Mouse (Mus musculus) skeletal muscle tissue, adult 2 months (tissue): ENCODE data around the gene Mark1.
A peak's percentile ranks its signal among the peaks of the same experiment; 100 is the strongest.

Experiments
- DNase-seq: peaks from one replicate; pipeline ENCODE4 v3.0.0-alpha.2; 2012; ENCODE audit warnings: low read depth, low spot score

Mark1 gene

DNA sequence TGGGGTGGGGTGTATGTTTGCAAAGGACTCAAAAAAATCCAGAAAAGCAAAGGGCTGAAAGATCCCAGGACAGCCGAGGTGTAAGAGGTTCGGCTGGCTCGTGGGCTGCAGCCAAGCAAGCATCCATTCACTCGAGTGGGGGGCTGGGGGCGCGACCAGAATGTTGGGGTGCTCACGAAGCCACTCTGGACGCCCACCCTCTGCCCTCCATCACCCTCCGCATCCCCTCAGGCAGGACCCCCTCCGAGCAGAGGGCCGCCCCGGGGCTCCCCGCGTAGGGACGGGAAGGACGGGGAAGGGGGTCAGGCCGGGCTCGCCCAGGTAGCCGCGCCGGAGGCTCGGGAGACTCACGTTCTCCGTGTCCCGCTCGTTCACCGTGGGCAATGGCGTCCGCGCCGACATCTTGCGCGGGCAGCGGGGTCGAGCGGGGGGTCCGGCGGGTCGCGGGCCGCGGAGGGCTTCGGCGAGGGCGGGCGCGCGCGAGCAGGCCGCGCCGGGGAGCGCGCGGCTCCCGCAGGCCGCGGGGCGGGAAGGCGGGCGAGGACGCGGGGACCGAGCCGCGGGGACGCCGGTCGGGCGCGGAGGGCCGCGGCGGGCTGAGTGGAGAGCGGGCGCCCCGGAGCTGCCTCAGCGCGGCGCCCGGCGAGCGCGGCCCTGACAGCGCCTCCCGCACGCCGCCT, at the start of gene Mark1:
Gene Mark1 (minus strand): TSS at position 500 of the 680 bp plus-strand sequence.
- no peak for DNase-seq

DNA sequence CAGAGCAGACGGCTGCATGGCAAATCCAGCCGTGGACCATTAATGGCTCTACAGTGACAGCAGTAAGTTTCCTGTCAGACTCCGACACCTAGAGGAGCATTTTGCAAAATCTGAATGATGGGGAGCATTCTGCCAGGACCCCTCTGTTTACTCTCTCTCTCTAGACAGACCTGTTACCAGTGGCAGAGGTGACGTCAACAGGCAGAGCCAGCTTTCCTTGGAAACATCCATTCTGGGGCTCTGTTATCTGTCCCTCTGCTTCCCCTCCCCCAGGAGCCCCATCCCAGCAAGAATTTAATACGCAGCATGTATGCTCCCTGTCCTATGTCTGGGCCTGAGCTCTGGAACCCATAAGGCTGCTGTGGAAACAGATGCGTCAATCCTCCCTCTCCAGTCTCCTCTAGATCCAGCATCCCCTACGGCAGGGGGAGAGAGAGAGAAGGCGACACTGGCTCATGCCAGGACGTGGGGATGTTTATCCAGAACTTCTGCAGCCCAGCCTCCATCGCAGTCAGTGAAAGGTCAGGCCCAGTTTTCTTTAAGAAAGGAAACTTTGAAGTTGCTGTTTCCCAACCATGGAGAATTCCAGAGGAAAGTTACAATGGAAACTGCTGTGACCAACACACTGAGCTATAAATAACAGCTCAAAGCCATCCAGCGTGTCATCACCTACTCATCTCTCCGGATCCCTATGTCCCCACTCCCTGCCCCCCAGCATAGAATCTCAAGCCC, 48.3 kb upstream of the Mark1 start:
- DNase-seq = no peak

DNA sequence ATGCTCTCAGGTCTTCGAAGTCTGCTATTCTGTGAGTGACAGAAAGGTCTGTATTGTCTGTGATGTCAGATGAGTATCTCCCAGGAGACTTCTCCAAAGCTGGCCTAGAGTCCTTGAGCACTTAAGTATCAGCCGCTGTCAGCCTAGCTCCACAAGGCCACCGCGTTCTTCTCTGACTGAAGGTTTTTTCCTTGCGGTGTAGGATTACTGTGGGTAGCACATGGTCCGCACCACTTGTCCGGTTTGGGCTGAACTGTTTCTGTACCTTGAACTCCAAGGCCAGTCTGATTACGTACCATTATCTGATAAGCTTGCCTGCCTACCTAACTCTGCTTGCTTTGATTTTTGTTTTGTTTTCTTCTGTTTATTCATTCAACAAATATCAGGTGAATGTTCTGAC, 47.1 kb upstream of the Mark1 start:
- no peak for DNase-seq

DNA sequence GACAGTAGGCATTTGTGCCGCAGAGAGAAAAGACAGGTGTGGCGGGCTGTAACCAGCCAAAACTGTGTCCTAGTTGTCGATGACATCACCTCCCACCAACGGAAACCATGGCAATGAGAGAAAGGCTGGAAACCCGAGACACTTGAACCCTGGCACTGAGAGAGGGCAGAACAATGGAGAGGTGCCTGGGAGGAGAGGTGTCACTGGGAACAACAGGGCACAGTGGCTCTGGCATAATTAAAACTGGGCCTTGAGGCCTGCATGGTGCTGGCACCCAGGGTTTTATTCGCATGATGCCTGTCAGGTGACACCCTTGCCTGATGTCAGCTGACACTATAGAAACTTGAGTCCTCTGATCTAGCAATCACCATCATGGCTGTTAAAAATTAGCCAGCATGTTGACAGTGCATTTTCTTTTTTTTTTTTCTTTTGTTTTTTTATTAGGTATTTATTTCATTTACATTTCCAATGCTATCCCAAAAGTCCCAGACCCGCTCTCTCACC, 38.9 kb upstream of the Mark1 start:
- no peak for DNase-seq

DNA sequence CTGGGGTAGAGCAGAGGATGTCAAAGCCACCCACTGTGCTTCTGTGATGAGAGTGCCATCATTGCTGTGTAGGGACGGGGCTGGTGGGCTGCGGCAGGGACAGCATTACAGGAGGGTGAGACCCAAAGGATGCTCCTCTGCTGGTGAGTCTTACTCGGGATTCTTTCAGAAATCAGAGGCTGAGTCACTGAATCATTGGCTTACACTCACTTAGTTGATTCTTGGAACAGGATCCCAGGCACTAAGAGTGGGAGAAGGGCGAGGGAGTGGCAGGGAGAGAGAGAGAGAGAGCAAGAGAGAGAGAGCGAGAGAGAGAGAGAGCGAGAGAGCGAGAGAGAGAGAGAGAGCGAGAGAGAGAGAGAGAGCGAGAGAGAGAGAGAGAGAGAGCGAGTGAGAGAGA, 31.2 kb upstream of the Mark1 start:
- no peak for DNase-seq

DNA sequence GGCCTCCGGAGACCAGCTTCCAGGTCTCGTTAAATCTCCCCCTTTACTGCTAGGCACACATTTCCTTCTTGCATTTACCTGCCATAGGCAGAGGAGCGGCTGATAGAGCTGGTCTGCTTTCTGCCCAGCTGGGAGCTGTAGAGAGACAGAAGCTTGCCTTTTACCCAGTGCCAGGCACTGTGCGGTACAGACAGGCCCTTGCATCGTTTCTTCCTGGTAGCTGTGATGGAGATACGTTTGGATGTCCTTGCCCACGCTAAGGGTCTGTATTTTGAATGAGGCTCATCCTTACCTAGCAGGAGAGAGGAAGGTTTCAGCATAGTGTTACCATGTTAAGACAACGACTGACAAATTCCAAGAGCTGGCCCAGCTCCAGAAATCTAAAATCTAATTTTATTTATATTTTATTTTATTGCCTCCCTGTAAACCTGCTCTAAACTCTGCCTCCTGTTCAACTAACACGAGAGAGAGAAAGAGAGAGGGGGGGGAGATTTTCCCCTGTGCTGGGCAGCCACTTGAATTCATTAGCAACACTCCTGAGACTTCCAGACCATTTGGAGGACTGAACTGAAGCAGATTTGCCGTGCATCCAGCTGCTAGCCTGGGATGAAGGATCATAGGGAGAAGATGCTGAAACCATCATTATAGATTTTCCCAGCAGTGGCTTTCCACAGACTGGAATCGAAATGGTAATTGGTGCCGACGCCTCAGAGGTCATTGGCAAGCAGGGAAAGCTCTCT, 21.2 kb upstream of the Mark1 start:
- no peak for DNase-seq

DNA sequence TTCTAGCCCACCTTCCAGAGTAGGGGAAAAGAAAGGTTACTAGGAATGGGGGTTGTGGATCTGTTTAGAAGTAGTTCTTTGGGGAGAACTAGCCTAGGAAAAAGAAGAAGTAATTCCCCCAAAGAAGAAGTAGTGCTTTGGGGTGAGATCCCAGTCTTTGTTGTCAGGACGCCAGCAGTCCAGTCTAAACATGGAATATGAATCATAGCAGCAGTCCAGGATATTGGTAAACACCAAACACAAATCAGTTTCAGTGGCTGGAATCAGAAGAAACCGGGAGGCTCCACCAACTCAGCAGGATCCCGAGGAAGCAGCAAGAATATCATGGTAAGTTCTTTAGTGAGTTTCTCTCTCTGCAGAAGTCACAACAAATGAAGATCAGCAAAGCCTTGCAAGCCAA, 13.2 kb upstream of the Mark1 start:
- no peak for DNase-seq

DNA sequence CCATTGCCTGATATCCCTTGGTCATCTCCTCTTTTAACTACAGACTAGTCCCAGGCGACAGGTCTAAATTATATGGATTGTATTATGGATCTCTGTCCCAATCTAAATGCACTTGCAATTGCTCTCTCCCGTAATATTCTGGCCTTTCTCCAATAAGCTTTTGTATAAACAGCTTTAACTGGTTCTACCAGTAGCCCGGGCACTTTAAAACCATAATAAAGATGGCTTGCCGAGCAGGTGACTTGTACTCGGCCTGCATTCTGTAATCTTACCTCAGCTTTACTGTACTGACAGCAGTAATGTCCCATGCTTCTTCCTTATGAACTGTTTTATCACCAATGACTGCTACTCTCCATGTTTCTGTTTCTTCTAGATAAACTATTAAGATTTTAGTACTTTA, 7.7 kb upstream of the Mark1 start:
- DNase-seq = no peak

DNA sequence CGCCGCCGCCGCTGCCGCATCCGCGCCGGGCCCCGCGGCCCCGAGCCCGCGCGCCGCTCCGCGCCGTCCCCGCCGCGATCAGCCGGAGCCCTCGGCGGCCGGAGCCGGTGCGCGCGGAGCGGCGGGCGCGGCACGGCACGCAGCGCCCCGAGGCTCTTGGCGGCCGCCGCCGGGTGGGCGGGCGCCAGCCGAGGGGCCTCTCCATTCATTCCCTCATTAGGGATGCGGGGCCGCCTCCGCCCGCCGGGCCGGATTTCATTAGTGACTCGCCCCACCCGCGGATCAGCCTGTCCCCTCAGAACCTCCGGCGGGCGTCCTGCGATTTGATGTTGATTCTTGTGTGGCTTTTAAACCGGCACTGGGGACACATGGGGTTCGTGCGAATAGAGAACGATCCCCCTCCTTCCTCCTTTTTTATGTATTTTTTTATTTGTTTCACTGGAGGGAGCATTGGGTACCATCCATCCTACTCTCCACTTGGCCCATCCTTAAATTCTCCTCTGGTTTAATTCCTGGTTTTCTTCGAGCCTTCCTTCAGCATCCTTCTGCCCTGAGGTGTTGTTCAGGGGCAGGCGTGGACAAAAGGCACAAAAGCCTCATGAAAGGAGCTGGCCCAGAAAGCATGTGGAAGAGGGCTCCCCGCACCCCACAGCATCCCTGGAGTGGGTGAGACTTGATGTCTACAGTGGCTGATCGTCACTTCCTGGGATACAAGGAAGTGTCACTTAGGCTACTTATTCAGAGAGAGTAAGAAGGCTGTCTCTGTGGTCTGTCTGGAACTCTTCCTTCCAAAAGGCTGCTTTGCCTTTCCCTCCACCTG, 620 bp upstream of the Mark1 start:
- no peak for DNase-seq

DNA sequence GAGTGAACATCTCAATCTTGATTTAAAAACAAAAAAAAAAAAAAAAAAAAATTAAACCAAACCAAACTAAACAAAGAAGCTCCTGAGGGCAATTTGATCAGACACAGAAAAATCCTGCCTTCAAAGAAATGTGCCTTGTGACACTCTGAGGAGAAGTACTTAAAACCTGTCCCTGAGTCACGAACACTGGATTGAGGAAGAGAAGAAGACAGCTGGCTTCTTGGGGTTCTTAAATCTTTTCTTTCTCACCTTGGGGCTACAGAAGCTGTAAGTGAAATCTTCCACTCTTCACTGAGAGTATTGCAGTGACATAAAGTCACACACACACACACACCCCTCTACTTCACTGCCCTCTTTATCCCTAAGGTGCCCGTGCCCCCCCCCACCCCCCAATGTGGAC, 739 bp downstream of the Mark1 start:
- DNase-seq = no peak

DNA sequence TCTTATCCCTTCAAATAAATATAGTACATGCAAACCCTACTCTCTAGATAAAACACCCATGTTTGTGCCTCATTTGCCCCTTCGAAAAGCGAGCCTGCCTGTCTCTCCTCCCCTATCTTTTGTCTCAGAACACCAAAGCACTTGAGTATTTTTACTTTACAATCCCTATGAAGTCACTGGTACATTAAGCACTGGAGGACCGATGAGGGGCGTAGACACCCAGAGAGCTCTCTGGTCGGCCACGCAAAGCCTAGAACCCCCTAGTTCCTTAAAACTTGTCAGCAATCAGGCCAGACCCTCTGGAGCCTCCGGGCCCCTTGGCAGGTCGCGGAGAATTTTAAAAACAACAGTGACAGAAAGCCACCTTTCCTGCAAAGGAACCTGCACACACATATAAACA, 1.2 kb downstream of the Mark1 start:
- DNase-seq = no peak

DNA sequence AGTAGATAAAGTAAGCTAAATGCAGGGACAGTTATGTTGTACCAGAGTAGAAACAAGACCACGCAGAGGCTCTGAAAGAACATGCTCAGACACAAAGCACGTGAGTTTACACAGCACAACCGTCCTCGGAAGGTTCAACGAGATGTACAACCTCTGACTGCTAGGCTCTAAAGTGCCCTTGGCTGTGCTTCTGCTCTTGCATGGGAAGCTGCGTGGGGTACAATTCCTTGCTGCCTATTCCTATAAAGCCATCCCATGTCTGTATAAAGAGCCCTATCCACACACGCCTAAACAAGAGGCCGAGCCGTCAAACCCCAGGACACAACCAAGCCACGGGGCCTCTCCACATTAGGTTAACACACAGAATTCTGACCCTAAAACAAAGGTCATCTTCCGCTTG, 1.9 kb downstream of the Mark1 start:
- DNase-seq = no peak

DNA sequence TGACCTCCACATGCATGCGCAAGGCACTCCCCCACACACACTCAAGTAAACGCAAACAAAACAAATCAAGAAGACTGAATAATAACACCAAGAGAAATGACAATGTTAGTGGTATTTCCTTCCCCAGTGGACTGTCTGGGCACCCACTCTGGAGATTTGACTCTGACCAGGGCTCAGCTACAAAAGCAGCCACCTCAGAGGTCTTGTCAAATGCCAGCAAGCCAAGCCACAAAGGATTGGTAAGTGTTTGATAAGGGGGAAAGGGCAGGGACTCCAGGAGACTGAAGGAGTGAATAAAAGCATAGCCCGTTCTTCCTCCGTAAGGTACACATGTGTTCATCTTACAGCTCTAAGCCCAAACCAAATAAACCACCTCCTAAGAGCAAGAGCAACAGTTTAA, 4.0 kb downstream of the Mark1 start:
- no peak for DNase-seq

DNA sequence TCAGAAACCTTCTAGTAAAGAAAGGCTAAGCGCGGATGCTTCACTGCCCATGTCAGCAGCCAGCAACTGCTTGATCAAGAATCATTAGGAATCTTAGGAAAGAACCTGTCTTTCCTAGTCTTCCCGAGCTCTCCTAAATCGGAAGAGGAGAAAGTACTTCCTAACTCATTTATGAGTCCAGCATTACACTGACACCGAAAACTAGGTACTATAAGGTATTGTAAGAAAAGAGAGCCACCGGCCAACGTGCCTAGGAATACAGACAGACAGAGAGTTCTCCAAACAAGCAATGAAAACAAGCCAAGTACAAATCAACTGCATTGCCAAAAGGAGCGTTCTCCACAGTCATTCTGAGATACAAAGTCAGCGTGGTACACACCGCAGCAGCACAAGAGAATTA, 8.2 kb downstream of the Mark1 start:
- DNase-seq = no peak

DNA sequence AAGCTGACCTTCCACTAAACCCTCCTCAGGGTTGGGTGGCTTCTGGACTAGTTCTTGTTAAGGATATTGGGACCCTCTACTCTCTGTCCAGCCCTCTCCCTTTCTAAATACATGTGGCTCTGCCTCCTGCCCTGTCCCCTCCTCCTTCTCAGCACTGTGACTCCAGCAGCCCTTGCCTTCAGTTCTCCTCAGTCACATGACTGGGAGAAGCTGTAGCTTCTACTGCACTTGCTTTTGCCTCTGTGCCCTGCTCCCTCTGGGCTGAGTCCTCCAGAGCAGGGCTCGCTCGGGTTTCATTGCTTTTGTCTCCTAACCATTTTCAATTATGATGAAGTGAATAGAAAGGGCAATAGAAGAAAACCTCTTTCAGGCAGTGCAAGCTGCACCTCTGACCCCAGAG, 12.6 kb downstream of the Mark1 start:
- DNase-seq = no peak

DNA sequence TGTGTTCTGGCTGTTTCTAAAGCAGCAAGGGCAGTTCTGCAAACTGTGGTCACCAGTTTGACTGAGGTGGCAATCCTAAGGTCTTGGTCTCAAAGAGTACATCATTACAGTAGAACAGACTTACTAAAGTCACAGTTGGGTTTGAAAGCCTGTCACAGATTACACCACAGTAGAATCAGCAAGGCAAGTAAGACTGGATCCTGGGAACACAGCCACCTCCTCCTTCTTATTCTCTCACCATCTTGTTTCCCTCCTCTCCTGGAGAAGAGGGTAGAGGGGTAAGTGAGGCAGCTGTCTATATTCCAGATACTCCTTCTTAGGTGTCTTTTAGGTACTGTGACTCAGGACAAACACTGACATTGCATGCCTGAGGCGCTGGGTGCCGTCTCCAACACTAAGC, 14.6 kb downstream of the Mark1 start:
- DNase-seq = no peak

DNA sequence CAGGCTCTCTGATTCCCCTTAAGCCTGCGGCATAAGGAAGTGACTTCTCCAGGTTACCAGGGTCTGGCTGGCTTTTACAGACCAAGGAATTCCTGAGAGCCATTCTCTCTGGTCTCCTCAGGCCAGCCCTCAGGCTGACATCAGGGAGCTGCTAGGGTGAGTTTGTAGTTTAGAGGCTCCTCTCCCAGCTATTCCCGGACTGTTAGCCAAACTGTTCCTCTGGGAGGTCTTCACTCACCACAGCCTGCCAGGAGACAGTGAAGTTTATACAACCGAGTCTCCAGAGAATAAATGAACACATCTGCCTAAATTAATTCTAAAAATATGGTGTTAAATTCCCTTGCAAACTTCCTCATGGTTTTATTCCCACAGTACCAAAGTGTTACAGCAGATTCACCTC, 15.6 kb downstream of the Mark1 start:
- DNase-seq = peak; percentile 32

DNA sequence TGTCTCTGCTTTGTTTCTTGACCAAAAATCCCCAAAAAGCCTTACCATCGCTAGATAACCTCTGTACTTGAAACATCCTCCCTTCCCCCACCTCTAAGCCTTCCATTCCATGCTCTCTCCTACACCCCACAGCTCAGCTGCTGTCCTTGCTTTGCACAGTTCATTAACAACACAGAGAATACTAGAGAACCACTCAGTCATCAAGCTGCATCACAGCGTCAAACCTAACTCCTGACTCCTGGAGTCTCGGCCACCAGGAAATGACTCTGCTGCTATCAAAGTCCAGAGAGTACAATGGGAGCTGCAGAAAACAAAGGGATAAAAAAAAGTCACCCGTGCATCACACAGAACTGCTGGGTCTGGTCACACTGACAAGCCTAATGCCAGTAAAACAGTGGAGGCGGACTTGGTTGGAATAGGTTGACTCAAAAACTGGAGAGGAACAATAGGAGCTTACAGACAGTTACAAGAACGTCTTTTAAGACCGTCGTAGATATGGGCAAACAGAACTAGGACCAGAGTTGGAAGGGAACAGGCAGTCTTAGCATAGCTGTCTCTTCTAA, 27.1 kb downstream of the Mark1 start:
- DNase-seq = no peak

DNA sequence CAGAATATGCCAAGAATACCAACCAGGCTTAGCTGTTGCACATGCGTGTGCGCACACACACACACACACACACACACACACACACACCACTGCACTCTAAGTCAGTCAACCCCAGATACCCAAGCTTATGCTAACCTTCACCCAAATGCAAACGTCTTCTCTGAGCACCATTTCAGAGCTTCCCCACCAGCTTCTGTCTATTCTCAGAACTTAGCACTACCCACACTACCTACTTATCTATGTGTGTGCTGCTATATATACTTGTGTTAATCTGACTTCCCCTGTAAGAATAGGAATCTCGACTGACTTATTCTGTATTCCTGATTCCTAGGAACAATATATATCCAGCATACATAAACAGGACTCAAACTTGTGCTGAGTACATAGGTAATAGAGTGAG, 30.0 kb downstream of the Mark1 start:
- no peak for DNase-seq

DNA sequence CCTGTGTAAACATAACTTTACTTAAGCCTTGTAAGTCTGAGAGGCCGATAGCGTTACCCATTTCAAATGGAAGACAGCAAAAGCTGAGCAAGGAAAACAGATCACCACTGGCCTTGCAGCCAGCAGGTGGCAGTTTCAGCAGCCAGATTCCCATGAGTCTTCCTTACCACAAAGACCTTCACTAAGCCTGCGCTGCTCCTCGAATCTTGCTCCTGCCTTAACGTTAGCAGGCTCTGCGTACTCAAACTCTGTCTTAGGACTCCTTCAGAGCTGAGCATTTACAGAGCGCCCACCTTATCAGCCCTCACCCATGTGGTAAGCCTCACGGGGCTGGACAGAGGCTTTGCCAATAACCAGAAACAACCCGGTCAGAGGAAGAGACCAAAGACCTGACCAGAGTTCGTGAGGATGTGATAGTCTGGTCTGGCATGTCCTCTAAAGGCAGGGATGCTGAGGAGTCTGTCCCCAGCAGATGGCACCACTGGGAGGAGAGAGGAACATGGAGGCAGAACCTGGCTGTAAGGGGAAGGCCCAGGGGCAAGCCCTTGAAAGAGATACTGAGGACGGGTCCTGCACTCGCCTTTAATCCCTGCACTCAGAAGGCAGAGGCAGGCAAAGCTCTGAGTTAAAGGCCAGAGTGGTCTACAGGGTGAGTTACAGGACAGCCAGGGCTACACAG, 33.5 kb downstream of the Mark1 start:
- DNase-seq = peak; percentile 16

DNA sequence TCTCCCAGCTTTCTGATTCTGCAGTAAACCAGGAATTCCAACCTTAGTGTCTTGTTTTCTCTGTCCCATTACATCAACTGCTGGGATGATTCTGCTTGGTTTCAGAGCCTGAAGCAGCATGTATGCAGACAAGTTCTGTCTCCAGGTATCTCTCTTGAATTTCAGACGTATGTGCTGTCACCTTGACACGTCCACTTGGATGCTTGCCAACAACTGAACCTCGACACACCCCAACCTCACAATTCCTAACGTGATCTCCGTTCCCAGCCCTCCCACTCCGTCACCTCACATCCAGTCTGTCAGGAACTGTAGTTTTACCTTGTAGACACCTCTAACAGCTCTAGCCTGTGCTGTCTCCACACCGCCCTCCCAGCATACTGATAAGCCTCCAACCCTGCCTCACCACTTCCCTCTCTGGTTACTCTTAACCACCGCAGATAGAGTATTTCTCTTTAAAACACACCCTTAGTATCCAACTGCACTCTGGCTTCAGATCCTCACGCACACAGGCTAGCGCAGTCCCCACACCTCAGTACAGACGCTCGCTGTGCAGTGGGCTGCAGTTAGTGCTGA, 36.2 kb downstream of the Mark1 start:
- DNase-seq = no peak
